Mouse (Mus musculus) erythroid progenitor cell, adult 5-6 weeks (primary cell): Measurements from ENCODE around the gene Tmbim1. TPM values are rescaled to one million over a fixed set of nuclear protein-coding genes. Genes with fewer than 3 reads are reported as not detected.
A peak's percentile ranks its signal among the peaks of the same experiment; 100 is the strongest.
"Not testable (repeated sequence)": the region's sequence is repeated elsewhere in the genome, so short reads cannot be mapped to it uniquely, and the experiment has no call there.

ENCODE experiments used
- ATAC-seq: replicated peaks from 2 replicates; pipeline ENCODE4 v1.8.0; 2016; ENCODE audit warnings: moderate number of reproducible peaks, mild to moderate bottlenecking, moderate TSS enrichment, inconsistent platforms; ENCODE audit not compliant: poor library complexity, low FRiP score, severe bottlenecking
- total RNA-seq, 2 experiments: library from RNA; stranded (forward) in 1 of 2; stranded (reverse) in 1 of 2; fragments of 150-400 nt in 1 of 2; fragments of 186-747, 209-891 nt in 1 of 2; gene quantifications; 2 replicates each; pipeline versions ENCODE4 v1.2.3 to v1.2.4; 2015 to 2017; ENCODE audit warnings: low replicate concordance in 2 of 2

The Tmbim1 gene
- not detected in 2 replicates for total RNA-seq (2015; ENCODE audit: low replicate concordance)
- total RNA-seq (2017; ENCODE audit: low replicate concordance) = 0.45 and 0.90 TPM in 2 replicates

GRCm38 (mm10) chr1:74305522-74305921, at the start of gene Tmbim1:
Gene Tmbim1 (minus strand): TSS chr1:74305622.
- no peak for ATAC-seq

- no peak for ATAC-seq
Observed at GRCm38 (mm10) chr1:74353453-74354229, 48.2 kb upstream of the Tmbim1 start.

GRCm38 (mm10) chr1:74352532-74353096, 47.2 kb upstream of the Tmbim1 start:
- no peak for ATAC-seq

GRCm38 (mm10) chr1:74351185-74351769, 45.9 kb upstream of the Tmbim1 start:
- ATAC-seq = no peak

- ATAC-seq = no peak
Observed at GRCm38 (mm10) chr1:74344163-74344916, 38.9 kb upstream of the Tmbim1 start.

GRCm38 (mm10) chr1:74343161-74343560, 37.7 kb upstream of the Tmbim1 start:
- ATAC-seq = no peak

DNA sequence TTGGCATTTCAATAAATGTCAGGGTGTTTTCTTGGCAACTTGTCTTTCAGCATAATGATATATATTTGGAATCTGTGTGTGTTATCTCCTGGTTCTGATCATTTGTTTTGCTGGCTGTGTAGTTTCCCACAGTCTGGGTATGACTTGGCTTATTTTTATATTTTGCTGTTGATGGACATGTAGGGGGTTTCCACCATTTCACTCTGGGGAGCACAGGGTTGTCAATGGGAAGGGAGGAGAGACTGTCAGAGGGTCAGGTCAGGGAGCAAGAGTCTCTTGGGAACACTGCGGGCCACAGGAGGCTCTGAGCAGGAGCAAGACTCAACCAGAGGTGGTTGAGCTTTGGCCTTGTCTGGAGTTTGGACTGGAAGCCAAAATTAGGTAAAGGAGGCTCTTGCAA, 36.9 kb upstream of the Tmbim1 start:
- no peak for ATAC-seq

GRCm38 (mm10) chr1:74341898-74342297, 36.5 kb upstream of the Tmbim1 start:
- no peak for ATAC-seq

GRCm38 (mm10) chr1:74340992-74341391, 35.6 kb upstream of the Tmbim1 start:
- not testable (repeated sequence) for ATAC-seq

DNA sequence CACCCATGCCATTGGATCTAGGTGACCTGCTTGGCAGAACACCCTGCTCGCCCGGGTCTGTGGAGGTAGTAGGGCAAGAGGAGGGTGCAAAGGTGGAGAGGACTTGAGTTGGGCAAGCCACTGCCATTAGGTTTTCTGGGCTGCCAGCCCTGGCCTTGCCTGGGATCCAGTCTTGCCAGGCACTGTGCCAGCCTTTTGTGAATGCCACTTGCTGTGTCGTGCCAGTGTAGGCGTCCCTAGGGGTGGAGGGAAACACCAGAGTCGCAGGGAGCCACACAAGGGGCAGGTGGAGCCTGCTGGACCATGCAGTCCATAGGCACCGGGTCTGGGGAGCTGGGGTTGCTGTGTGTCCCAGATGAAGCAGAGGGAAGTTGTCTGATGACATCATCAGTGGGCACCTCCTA, 34.9 kb upstream of the Tmbim1 start:
- no peak for ATAC-seq

- no peak for ATAC-seq
Observed at GRCm38 (mm10) chr1:74339917-74340316, 34.5 kb upstream of the Tmbim1 start.

GRCm38 (mm10) chr1:74338626-74339025, 33.2 kb upstream of the Tmbim1 start:
- ATAC-seq = no peak

GRCm38 (mm10) chr1:74338013-74338412, 32.6 kb upstream of the Tmbim1 start:
- ATAC-seq = no peak

- no peak for ATAC-seq
Observed at GRCm38 (mm10) chr1:74337241-74337771, 31.9 kb upstream of the Tmbim1 start.

- no peak for ATAC-seq
Observed at GRCm38 (mm10) chr1:74335436-74336170, 30.2 kb upstream of the Tmbim1 start.

- ATAC-seq = no peak
Observed at GRCm38 (mm10) chr1:74335033-74335432, 29.6 kb upstream of the Tmbim1 start.

- ATAC-seq = no peak
Observed at GRCm38 (mm10) chr1:74334607-74335006, 29.2 kb upstream of the Tmbim1 start.

- ATAC-seq = no peak
Observed at GRCm38 (mm10) chr1:74332930-74333329, 27.5 kb upstream of the Tmbim1 start.

DNA sequence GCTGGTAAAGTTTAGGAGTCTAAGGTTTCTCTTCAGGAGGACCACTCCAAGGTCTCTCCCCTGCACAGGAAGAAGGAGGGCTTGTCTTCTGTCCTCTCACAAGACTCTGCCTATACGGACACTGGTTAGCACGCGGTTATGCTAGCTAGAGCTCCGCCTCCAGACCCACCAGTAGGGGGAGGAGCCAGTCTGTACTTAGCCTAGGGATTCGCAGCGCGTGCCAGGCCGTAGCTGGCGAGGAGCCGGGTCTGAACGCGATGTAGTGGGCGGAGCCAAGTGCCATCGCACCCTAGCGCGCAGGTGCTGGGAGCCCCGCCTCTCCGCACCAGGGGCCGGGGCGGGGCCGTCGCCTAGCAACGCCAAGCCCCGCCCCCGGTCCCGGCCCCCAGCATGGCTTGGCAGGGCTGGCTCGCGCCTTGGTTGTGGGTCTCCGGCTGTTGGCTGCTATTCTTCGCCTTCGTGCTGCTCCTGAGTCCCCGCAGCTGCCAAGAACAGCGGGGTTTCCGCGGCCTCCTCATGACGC, 26.9 kb upstream of the Tmbim1 start:
- peak; percentile 97 for ATAC-seq
